Mouse (Mus musculus): ENCODE measurements around the gene Nup107. TPM values are rescaled to one million over a fixed set of nuclear protein-coding genes. Genes with fewer than 3 reads are reported as not detected.
"Not testable (repeated sequence)": the region's sequence is repeated elsewhere in the genome, so short reads cannot be mapped to it uniquely, and the experiment has no call there.

Nup107 gene
- total RNA-seq, 2 experiments from 2014 or later, result 7.8 to 9.5 TPM

DNA sequence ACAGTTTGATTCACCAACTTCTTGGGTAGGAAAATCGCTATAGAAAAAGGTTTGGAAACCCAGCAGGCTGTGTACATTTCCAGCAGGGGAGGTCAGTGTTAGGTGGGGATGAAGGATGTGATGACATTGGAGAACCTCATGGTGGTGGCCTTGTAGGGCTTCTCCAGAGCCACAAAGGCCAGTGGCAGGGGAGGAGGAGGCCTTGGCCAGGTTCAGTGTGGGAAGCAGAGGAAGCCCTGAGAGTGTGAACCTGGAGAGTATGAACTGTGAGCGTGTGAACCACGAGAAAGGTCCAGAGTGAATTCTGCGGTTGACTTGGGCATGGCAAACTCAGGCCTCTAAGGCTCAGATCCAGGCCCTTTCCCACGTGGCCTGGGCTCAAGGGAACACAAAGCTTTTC lies 63.9 kb downstream of the Nup107 start:
- intact Hi-C loops (cut with DNase I), result no loop called here
- no peak for DNase-seq

GRCm38 (mm10) chr10:117727518-117728110 lies 64.9 kb downstream of the Nup107 start:
- DNase-seq, result no peak
- intact Hi-C loops (cut with DNase I), result no loop called here

GRCm38 (mm10) chr10:117726888-117727385 lies 65.6 kb downstream of the Nup107 start:
- intact Hi-C loops (cut with DNase I), result no loop called here

GRCm38 (mm10) chr10:117726350-117726749 lies 66.2 kb downstream of the Nup107 start:
- DNase-seq, result no peak
- intact Hi-C loops (cut with DNase I), result no loop called here

More at GRCm38 (mm10) chr10:117726888-117727385, 65.6 kb downstream of the Nup107 start:
- no peak for DNase-seq

DNA sequence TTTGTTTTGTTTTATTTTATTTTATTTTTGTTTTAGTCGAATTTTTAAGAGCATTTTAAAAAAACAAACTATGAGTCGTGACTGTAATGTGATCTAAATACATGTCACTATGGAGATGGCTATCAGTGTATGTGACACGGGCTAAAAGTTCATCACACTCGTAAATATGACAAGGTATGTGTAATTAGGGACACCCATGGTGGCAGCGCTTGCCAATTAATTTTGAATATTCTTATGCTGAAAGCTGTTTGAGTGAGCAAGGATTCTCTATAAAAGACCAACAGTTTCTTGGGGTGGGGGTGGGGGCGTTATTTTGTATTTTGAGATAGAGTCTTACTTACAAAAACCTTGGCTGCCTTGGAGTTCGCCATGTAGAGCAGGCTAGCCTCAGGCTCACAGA lies 66.8 kb downstream of the Nup107 start:
- intact Hi-C loops (cut with DNase I), result no loop called here

GRCm38 (mm10) chr10:117724804-117725361 lies 67.6 kb downstream of the Nup107 start:
- intact Hi-C loops (cut with DNase I), result no loop called here
- no peak for DNase-seq

More for the DNA sequence above, 66.8 kb downstream of the Nup107 start:
- no peak for DNase-seq

GRCm38 (mm10) chr10:117724136-117724718 lies 68.3 kb downstream of the Nup107 start:
- intact Hi-C loops (cut with DNase I), result no loop called here
- no peak for DNase-seq

GRCm38 (mm10) chr10:117718161-117719119 lies 74.1 kb downstream of the Nup107 start:
- intact Hi-C loops (cut with DNase I), result no loop called here
- peak; percentile 50 to 54 for DNase-seq

DNA sequence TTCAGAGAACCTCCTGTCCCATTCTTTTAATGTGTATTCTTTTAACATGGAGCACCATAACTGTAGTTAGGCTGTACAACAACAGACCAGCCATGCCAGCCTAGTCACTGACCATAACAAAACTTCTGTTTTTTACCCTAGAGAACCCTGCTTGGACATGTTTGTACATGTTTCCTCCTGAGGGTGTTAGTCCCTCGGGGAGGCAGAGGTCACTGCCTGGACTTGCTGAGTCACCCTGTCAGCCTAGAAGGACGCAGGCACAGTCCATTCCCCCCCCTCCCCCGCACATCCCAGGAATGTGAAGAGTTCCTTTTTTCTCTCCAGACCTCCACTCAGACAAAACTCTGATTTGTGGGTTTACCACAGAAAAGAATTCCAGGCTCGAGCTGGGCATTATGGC lies 74.9 kb downstream of the Nup107 start:
- peak; percentile 27 to 47 for DNase-seq
- intact Hi-C loops (cut with DNase I), result no loop called here

- DNase-seq, result no peak
- intact Hi-C loops (cut with DNase I), result no loop called here
Observed at GRCm38 (mm10) chr10:117716686-117717085, 75.8 kb downstream of the Nup107 start.

DNA sequence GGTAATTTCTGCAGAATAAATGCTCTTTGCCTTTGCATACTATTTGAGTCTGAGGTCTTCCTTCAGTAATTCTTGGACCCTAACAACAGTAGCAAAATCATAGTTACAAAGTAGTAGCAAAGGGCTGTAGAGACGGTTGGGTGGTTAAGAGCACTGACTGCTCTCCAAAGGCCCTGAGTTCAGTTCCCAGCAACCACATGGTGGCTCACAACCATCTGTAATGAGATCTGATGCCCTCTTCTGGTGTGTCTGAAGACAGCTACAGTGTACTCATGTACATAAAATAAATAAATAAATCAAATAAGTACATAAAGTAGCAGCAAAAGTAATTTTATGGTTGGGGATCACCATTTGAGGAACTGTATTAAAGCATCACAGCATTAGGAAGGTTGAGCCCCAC lies 76.9 kb downstream of the Nup107 start:
- intact Hi-C loops (cut with DNase I); DNase-seq: not testable (repeated sequence)

GRCm38 (mm10) chr10:117714928-117715500 lies 77.5 kb downstream of the Nup107 start:
- intact Hi-C loops (cut with DNase I), result no loop called here
- no peak for DNase-seq

DNA sequence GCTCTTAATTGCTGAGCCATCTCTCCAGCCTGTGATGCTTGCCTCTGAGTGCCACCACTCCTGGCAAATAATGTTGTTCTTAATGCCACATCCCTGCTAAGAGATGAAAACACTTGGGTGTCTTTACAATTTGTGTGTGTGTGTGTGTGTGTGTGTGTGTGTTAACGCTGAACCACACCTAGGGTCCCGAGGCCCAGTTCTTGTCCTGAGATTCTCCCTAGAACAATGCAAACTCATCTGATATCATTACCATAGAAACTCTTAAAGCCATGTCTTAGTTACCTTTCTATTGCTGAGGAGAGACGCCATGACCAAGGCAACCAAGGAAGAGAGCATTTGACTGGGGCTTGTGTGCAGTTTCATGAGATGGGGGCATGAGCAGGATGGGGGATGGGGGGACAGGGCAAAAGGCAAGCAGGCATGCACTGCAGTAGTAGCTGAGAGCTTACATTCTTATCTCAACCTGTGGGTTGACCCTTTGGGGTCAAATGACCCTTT lies 78.4 kb downstream of the Nup107 start:
- no peak for DNase-seq
- intact Hi-C loops (cut with DNase I), result no loop called here

DNA sequence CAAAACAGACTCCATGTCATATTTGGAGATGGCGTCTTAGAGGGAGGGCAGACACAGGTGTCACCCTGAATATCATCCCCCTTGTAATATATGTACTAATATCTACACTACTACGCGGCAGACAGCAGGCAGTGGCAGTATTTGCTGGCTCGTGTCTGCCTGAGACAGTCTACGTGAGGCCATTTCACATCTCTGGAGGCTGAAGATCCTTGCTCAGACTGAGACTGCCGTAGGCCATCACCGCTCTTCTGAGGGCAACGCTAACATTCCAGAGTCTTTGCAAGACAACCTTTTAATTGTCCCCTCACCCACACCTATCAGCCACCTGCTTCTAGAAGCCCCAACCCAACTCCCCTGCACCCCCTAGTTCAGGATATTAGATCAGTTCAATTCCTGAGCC lies 79.0 kb downstream of the Nup107 start:
- no peak for DNase-seq
- intact Hi-C loops (cut with DNase I), result no loop called here

GRCm38 (mm10) chr10:117712871-117713270 lies 79.6 kb downstream of the Nup107 start:
- intact Hi-C loops (cut with DNase I), result no loop called here
- no peak for DNase-seq

DNA sequence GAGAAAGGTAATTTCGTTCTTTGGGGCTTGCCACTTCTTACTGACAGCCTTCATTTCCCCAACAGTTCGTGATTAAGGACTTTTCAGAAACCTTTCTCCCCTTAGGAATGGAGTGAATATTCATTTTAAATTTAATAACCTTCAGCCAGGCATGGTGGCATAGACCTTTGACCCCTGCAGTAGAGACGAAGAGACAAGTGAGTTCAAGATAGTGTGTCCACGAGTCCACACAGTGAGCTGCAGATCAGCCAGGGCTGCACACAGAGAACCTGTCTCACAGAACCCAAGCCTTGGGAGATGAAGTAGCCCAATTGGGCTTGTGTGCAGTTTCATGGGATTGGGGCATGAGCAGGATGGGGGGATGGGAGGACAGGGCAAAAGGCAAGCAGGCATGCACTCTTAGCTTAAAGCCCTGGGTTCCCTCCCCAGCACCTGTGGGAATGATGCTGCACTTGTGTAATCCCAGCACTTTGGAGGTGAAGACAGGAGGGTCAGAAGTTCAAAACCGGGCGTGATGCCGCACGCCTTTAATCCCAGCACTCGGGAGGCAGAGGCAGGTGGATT lies 80.2 kb downstream of the Nup107 start:
- DNase-seq, result no peak

GRCm38 (mm10) chr10:117711408-117711807 lies 81.1 kb downstream of the Nup107 start:
- intact Hi-C loops (cut with DNase I), result no loop called here
- no peak for DNase-seq

More for the DNA sequence above, 80.2 kb downstream of the Nup107 start:
- intact Hi-C loops (cut with DNase I), result no loop called here

- DNase-seq, result peak; percentile 99
- intact Hi-C loops (cut with DNase I), result no loop called here
Observed at GRCm38 (mm10) chr10:117710604-117711141, 81.8 kb downstream of the Nup107 start, which contains the start of gene Mdm2. TSS of gene Mdm2 (minus strand) at chr10:117710758.

DNA sequence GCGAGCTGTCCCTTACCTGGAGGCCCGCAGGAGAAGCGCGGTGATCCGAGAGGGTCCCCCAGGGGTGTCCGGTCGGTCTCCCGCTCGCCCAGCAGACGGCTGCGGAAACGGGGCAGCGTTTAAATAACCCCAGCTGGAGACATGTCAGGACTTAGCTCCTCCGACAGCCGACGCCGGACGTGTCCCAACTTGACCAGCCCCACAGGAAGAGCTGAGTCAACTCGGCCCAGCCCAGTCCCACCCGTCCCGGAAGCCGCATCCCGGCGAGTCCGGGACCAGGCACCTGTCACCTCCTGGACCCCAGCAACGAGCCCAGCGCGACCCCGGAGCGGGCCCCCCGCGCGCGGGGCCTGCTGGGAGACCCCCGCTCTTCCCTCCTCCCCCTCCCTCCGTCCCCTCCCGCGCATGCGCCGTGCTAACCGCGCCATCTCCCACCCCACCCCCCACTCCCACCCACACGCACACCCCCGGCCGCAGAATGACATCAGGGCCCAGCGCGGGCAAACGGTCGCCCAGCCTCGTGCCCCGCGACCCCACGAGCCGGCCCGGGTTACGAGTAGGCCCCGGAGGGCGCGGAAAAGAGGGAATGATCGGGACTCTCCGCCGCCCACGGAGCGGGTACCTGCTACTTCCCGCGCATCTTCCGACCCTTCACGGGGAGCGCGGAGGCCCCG lies 82.4 kb downstream of the Nup107 start:
- DNase-seq, result peak; percentile 82 to 87
- intact Hi-C loops (cut with DNase I), result no loop called here
